Mouse (Mus musculus) layer of hippocampus, adult 11-12 months (tissue): Measurements from ENCODE around the gene Grrp1.
"Not testable (repeated sequence)": the region's sequence is repeated elsewhere in the genome, so short reads cannot be mapped to it uniquely, and the experiment has no call there.

ENCODE experiments used
- DNase-seq: peaks from one replicate; pipeline ENCODE4 v3.0.0; 2022; ENCODE audit warnings: low spot score

Gene Grrp1

DNA sequence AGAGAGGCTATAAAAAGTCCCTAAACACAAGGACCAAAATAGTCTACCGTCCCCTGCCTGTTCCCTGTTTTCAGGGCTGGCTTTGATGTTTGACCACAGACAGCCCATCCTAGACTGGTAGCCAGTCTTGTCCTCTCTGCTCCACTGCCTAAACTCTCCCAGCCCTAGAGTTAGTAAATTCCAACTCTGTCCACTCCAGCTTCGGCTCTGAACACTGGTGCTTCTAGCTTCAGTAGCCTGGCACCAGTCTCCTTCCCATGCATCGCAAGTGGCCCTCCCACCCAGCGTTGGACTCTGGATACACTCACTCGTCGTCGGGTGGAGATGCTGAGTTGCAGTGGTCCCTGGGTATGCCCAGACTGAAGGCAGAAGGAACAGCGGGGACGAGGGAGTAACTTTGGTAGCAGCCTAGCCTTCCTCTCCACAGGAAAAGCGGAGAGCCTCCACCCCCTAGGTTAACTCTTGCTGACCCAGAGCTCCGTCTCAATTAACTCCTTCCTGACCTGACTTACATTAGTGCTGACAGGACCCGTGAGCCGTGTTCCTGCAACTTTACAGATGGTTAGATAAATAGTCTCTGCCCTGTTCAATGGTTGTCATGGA, at the start of gene Grrp1:
TSS of gene Grrp1 (minus strand) at position 385 of the 603 bp plus-strand sequence.
- DNase-seq, result no peak

DNA sequence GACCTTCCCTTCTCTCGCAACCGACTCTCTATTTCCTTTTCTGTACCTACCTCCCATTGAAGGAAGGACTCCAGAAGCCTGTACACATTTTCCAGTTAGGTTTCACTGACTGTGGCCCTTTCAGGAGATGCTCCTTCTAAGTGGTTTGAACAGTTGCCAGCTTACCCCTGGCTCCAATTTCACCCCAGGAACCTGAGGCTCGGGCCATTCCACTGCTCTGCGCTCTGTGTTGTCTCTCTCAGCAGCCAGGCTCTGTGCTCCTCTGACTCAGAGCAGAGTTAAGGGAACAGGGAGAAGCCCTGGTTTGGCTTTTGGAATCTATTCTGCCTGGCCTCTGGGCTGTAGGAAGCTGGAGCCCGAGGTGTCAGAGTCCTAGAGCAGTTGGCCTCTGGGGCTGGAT, 48.2 kb upstream of the Grrp1 start:
- DNase-seq, result no peak

DNA sequence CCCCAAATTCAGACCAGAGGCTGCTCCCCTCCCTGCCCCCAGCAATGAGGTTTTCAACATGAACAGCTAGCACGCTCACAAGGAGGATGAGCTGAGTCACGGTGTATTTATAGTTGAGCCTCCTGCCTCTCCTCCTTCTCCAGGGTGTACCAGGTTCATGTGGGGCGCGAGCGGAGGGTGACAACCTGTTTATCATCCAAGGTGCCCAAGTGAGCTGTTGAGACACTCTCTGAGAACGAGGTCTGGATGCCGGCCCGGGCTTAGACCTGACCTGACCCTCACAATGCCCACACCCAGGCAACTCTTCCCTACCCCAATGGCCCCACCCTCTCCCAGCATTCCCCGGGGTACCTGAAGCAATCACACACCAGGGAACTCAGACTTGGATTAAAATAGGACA, 46.4 kb upstream of the Grrp1 start:
- no peak for DNase-seq

DNA sequence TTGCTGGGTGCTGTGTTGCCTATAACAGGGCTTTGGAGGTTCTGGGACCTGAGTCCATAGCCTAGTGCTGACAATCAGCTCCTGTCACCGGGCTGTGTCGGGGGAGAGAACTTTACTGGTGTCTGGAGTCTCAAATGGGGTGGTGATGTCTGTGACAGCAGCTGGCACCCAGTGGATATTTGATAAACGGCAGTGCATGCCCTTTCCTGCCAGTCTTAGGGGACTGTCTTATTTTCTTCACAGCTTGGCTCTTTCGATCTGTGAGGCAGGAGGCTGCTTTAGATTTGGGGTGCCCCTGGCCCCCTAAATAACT, 45.5 kb upstream of the Grrp1 start:
- no peak for DNase-seq

DNA sequence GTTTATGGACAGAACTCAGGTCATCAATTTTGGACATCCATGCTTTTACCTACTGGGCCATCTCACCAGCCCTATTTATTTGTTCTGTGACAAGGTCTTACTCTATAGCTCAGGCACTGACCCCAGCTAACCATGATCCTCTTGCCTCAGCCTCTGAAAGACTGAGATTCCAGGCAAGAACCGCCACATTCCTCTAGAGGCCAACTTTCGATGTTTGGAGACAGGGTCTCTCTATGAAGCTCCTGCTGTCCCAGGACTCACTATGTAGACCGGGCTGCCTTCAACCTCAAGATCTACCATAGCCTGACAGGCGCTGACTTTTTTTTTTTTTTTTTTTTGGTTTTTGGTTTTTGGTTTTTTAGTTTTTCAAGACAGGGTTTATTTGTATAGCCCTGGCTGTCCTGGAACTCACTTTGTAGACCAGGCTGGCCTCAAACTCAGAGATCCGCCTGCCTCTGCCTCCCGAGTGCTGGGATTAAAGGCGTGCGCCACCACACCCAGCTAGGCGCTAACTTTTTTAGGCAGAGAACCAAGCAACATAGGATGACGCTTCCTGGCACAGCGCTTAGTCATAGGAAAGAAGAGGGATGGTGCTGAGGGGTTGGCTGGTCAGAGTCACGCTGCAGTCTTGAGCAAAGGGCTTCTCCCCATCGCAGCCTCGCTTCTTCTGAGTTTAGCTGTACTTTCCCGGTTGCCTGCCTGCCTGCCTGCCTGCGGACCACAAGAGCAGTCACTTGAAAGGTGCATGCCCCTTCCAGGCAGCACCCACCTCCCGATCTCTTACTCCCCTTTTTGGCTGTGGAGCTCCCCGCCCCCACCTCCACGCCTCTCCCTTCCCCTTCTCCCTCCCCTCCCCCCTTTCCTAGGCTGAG, 45.0 kb upstream of the Grrp1 start:
- no peak for DNase-seq

DNA sequence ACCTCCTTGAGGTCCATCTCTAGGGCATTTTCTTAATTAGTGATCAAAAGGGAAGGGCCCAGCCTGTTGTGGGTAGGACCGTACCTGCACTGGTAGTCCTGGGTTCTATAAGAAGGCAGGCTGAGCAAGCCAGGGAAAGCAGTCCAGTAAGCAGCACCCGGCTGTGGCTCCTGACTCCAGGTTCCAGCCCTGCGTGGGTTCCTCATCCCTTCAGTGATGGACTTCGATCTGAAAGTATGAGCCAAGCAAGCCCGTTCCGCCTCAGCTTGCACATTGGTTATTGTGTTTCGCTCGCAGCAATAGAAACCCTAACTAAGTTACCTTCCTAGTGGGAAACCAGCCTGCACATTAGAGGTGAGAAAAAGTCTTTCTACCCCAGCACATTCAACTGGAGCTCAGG, 43.5 kb upstream of the Grrp1 start:
- no peak for DNase-seq

DNA sequence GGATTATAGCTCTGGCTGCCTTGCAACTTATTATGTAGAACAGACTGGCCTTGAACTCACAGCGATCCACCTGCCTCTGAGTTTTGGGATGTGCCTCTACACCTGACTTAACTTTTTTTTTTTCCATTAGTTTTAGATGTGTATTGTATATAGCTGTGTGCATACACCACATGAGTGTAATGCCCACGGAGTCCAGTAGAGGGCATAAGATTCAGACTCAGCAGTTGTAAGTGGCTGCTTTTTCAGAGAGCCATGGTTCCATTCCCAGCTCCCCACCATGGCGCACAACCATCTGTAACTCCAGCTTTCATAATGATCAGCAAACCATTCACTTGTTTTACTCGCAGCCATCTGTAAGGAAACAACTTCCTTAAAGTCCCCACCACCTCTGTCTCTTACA, 42.6 kb upstream of the Grrp1 start:
- DNase-seq, result no peak

DNA sequence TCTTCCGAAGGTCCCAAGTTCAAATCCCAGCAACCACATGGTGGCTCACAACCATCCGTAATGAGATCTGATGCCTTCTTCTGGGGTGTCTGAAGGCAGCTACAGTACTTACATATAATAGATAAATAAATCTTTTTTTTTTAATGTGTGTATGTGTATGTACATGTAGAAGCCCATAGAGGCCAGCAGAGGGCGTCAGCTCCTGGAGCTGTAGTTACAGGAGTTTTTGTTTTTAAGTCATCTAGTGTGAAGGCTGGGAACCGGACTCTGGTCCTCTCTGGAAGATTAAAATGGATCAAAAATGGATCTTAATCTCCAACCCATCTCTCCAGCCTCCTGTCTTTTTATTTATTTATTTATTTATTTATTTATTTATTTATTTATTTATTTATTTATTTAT, 42.2 kb upstream of the Grrp1 start:
- DNase-seq, result not testable (repeated sequence)

DNA sequence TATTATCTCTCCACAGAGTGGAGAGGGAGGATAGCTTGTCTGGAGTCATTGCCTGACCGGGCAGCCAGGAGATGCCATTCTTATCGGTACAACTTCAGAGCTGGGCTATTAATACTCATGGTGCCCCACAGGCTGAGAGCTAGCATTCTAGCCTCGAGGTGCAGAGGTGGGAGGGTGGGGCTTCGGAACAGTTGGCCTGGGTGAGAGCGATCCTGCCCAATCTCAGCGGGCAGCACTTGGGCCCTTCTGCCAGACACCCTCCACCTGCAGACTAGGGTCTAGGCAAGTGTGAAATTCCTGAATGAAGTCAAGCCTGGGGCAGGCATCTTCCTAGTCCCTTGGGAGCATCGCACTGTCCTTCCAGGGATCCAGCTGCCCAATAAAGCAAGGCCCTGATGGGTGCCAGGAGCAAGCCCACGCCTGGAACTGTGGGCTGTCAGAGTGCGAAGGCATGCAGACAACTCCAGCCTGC, 39.8 kb upstream of the Grrp1 start:
- DNase-seq, result no peak

DNA sequence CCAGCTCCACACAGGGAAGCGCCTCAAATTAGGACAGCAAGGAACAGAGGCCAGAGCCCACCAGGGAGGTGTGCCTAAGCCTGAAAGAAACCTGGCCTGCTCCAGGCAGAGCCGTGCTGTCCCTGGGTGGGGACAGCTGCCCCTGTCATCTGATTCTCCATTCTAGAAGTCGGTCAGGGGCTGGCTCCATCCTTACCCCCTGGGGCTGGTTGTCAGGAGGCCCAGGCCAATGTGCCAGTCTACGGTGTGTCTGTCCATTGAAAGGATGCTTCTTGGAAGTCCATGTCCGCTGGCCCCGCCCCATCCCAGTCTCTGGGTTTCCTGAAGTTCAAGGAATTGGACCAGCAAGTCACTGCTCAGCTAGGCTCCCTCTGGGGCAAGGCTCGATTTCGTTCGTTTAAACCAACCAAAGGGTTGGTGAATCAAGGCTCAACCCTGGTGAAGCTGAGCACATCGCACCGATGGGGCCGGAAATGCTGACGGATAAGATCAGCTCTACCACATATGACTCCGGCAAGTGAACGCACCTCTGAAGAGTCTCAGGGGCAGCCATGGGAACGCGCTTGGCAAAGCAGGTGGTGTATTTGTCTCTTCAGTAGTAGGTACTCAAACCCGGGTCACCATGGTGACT, 39.3 kb upstream of the Grrp1 start:
- no peak for DNase-seq

DNA sequence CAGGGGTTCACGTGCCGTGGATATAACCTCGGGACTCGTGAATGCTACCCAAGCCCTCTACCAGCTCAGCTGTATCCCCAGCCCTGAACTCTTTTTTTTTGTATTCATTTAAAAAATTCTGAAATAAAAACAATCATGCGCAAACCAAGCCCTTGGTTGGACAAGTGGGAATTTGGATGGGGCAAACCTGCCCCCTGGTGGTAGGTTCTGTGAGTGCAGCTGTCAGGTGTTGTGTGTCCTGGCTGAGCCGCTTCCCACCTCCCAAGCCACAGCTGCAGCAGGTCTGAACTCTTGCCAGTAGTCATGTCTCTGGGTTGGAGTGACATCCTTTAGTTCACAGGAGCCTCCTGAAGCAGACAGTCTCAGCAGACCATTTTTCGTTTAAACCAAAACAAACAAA, 38.2 kb upstream of the Grrp1 start:
- peak; percentile 60 for DNase-seq

DNA sequence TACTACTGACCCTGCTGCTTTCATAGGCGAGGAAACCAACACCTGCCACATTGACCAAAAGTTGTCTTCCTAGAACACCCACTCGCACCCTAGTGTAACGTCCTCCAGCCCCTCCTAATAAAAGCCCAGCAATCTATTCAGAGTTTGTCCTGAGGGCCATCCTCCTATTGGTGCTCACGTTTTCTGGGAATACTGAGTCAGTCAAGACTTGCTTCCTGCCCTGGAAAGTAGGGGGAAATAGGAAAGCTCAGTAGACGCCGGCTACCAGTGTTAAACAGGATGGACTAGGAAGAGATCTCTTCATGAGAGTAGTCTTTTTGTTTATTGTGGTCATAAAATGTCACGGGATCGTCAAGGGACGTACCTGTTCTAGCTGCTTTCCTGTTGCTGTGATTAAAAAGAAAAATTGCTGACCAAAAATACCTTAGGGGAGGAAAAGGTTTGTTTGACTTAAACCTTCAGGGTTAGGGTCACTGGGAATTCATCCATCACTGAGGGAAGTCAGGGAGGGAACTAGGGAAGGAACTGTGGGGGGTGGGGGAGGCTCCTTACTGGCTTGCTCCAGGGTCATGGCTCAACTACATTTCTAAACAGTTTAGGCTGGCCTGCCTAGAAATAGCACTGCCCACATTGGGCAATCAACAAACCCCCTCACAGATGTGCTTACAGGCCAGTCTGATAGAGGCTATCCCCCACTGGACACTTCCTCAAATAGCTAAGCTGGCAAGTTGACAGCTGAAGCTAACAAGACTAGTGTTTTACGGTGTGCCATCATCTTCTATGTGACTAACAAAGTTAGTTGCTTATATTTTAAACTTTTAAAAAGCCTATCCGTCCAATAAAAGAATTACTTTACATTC, 34.7 kb upstream of the Grrp1 start:
- peak; percentile 38 for DNase-seq

DNA sequence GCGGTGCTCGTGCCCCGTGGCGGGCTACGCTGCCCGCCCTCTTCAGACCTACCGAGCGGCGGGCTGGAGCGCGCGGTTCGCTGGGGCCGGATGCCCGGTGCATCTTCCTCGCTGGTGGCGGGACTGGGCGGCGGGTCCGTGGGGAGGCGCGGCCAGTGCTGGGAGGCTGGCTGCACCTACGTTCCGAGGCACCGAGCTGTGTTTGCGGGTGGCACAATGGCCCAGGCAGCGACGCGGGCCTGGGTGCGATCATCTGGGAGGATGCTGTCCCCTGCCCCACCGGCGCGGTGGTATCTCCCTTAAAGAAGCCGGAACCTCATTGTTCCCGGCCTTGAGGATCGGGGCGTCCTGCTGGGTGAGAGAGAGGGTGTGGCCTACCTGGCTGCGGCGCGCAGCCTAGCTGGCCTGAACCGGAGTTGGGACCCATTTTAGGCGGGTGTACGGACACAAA, 33.7 kb upstream of the Grrp1 start, which contains the start of gene Pdik1l:
TSS of gene Pdik1l (minus strand) at position 321 of the 451 bp plus-strand sequence.
- DNase-seq, result peak; percentile 74

DNA sequence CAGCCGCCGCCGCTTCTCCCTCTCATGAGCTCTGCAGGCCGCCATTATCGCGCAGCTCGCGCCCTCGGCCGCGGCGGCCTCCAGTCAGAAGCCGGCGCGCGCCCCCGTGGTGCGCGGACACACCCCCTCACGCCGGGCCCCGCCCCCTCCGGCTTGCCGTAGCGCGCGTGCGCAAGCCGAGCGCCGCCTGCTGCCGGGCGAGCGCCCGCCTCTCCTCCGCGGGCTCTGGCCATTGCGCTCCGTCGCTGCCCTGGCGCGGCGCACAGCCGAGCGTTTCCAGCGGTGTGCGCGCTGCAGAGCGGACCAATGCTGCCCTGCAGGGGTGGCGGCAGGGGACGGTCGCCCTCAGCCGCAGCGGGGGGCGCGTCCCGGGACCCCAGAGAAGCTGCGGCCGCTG, 33.3 kb upstream of the Grrp1 start:
- DNase-seq, result peak; percentile 95

DNA sequence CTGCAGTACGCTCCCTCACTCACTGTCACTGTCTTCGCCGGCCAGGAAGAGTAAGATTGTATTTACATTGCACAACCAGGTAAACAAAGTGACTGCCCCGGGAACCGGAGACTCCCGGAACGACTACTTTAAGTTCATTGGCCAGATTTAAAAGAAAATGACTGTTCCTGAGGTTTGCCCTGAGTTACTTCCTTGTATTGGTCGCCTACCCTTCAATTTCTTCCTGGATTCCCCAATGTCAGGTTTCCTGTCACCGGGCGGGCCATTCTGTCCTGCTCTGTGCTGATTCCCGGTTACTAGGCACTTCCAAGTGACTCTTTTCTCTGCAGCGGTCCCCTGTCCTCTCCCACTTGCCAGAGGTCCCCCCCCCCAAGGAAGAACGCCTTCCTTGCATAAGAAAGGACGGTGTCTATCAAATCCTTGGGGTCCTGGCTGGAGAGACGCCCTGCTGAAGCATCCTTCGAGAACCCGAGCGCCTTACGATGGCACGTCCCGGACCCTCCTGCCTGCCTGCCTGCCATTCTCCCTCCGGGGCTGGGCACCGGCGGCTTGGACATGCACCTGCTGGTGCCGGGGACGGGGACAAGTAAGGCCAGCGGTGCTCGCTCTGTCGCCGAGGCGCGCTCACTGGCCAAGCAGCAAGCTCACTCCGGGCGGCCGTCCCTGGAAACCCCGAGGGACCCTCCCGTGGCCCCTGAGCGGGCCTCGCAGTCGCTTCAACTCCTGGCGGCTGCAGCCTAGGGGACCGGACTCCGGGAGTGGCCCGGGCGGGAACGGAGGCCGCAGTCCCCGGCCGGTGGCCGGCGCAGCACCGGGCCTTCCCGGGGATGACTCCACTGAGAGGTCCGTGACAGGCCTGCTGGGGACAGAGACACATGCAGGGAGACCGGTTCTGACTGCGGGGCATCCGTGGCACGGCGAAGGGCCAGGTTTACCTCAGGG, 32.6 kb upstream of the Grrp1 start:
- peak; percentile 24 for DNase-seq

DNA sequence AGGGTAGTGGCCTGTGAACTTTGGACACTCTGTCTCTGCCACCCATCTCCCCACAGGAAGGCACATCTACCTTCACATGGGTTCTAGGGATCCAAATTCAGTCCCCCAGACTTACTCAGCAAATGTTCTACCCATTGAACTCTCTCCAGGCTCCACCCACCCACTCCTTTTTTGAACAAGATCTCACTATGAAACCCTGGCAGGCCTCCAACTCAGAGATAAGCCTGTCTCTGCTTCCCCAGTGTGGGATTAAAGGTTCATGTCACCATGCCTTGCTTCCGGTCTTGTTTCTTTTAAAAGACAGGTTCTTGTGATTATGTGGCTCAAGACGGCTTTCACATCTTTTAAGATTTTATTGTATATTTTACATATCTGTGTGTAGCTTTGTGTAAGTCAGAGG, 31.0 kb upstream of the Grrp1 start:
- no peak for DNase-seq

DNA sequence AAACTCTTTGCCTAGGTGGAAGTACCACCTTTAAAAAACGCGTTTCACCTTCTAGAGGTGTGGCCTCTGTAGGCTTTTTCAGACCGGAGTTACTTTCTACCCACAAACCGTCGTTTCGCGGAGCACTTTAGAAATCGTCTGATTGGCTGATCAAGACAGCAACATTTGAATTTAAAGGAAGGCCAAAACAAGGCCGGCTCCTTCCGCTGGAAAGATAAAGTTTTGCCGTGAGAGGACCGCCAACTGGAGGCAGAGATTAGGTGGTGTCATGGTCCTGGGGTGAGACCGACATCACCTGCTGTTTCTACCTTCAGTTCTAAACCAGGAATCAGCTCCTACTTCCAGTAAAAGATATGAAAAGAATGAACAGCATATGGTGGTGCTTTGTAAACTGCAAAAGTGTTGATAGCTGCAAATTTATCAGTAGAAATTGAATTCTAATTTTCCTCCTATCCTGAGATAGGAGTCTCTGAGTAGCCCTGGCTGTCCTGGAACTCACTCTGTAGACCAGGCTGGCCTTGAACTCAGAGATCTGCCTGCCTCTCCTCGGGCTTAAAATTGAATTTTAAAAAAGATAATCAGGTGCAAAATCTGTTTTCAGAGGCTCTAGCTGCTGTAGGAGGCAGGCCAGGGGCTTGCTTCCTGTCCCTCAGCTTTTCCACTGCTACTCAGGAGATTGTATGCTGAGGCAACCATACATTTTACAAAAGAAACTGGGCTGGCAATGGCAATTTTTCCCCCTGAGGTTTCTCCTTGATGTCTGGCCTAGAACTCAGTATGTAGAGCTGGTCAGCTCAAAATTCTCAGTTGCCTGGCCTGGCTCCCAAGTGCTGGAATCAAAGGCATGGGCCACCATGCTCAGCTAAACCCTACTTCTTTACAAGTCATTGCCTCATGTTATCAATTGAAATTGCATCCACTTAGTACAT, 19.8 kb upstream of the Grrp1 start:
- DNase-seq, result no peak

DNA sequence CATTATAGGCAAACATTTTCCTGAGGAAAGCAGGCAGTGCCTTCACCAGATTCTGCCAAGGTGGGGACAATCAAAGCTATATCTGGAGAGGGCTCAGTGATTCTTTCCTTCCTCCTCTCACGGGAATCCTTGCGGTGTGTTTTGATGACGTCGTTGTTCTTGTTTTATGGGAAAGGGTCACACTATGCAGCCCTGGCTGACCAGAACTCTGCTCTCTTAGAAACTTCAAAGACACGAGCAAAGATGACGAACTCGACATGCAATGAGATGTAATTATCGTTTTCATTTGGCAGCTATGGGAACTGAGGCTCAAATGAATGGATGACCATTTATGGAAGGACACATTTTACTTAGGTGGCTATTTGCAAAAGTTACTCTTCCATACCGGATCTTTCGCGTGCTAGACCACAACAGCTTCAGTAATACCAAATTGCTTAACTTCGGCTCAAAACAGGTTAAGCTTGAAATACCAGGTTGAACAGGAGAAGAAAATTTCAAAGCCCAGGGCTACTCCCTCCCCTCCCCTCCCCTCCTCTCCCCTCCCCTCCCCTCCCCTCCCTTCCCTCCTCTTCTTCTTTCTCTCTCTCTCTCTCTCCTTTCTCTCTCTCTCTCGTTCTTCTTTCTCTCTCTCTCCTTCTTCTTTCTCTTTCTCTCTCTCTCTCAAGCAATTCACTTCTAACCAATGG, 19.0 kb upstream of the Grrp1 start:
- no peak for DNase-seq

DNA sequence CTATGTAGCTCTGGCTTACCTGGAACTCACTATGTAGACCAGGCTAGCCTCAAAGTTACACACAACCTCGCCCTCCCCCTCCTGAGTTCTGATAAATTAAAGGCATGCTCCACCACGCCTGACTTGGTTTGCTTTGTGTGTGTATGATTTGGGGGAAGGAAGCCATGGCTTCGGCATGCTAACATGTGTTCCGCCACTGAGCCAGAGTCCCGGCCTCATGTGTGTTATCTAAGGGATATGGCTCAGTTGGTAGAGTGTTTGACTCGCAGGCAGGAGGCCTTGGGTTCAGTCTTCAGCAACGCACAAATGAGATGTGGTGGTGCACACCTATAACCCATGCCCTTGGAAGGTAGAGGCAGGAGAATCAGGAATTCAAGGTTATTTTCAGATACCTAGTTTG, 18.1 kb upstream of the Grrp1 start:
- DNase-seq, result no peak
